Mouse (Mus musculus) embryo, embryonic 11.5 days (tissue): ENCODE results near the gene Hist2h4.
A peak's percentile ranks its signal among the peaks of the same experiment; 100 is the strongest.
"Not testable (repeated sequence)": the region's sequence is repeated elsewhere in the genome, so short reads cannot be mapped to it uniquely, and the experiment has no call there.

Experiments used
- DNase-seq: peaks from one replicate; pipeline ENCODE4 v3.0.0-alpha.2; 2012; ENCODE audit warnings: low read depth, low spot score

The Hist2h4 gene

DNA sequence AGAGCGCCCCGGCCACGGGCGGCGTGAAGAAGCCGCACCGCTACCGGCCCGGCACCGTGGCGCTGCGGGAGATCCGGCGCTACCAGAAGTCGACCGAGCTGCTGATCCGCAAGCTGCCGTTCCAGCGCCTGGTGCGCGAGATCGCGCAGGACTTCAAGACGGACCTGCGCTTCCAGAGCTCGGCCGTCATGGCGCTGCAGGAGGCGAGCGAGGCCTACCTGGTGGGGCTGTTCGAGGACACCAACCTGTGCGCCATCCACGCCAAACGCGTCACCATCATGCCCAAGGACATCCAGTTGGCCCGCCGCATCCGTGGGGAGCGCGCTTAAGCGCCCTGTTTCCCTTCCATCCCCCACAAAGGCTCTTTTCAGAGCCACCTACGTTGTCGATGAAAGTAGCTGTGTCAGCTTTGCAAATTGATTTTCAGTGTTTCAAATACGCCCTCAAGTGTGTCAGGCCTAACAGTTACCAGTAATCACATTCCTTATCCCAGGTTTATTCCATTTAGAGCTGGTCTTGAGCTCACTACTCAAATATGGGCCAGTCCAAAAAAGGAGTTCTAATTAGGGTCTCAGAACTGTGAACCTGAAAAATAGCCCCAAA is 5.8 kb upstream of the Hist2h4 start:
- not testable (repeated sequence) for DNase-seq

GRCm38 (mm10) chr3:96268051-96268775 is 5.1 kb upstream of the Hist2h4 start, which contains the start of gene Hist2h3b:
Gene Hist2h3b, plus strand, starts transcription at chr3:96268654.
- DNase-seq: peak; percentile 78

GRCm38 (mm10) chr3:96267541-96267940 is 4.4 kb upstream of the Hist2h4 start:
- no peak for DNase-seq

- DNase-seq: no peak
Observed at GRCm38 (mm10) chr3:96266132-96266710, 3.1 kb upstream of the Hist2h4 start.

DNA sequence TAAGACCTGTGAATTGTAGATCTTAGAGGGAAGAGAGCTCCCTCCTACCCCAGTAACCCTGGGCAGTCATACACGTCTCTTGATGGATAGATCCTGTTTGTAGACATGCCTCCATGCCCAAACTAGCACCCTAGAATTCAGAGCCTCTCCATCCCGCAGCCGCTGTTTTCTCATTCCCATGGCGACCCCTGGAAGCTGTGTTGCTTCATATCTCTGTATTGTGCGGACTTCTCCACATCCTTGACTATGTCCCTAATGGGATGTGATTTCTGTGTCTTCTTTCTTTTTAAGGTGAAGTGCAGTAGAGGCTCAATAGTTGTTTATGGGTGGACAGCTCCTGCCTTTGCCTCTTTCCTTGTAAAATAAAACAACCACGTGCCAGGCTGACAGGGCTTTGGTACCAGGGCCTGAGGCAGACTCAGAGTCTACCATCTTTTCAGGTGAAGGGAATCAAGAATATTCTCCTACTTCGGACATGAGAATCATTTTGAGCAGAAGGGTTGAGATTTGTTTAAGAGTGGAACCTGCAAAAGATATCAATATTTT is 1.4 kb upstream of the Hist2h4 start:
- no peak for DNase-seq

DNA sequence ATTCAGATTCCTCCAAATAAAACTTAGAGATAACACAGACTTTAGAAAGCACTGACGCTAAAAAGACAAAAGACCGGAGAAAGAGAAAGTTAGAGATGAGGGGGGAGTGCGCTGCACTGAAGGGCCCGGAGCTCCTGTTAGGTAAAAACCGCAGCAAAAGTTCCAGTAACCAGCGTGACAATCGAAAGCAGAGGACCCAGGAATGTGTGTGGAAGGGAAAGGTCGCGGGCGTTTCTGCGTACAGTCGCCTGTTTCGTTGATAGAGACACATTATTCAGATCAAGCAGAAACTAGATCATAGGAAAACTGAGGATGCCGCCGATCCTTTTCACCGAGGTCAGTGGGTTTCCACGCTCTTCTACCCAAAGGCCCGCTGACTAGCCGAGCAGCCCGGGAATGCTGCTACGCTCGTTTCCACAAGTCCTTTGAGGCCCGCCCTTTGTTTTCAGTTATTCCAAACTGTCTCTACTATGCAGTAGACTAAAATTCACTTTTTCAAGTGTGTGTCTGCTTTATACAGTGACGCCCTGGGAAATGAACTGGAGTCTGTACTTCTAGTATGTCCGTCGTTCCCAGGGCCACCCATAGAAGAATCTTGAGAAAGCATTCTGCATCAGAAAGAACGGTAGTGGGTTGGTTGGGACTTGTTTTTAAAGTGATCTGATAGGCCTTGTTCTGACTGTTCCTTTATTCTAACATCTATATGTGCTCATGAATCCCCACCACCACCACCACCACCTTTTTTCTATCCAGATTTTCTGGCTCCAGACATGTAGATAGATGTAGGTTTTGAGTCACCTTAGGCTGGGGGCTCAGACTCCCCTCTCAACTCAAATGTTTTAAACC is 670 bp upstream of the Hist2h4 start:
- no peak for DNase-seq

- DNase-seq: peak; percentile 64
Observed at GRCm38 (mm10) chr3:96262216-96262875, 765 bp downstream of the Hist2h4 start.

- DNase-seq: no peak
Observed at GRCm38 (mm10) chr3:96261623-96262022, 1.5 kb downstream of the Hist2h4 start.

DNA sequence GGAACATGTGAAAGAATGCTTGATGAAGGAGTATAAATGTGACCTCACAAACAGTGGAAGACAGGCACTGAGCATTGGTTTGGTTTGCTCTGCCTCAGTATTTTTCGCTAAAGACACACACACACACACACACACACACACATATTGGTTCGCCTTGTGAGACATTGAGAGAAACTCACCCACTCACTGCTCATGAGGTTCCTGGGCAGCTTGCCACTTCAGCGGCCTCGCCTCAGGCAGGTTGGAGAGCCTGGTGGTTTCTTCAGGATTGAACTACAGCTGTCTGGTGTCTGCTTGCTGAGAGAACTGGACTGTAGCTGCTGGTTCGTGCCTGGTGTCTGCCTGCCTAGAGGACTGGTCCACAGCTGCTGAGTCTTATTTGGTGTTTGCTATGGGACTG is 2.9 kb downstream of the Hist2h4 start:
- no peak for DNase-seq

DNA sequence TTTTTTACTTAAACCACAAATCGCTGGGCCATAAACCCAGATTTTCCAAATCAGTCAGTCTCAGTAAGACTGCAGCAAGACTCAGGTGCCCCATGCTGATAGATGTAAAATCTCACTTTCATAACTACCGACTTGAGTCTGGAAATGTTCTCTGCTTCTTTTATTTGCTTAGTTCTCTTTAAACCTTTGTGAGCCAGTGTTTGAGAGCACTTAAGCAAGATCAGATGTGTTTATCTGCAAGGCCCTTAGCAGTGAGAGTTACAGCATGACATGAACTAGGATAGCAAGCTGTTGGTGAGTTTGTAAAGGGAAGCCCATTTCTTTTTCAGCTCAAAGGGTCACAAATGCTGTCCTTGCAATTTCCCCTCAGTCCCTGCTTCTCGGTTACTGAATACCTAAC is 5.9 kb downstream of the Hist2h4 start:
- DNase-seq: no peak

DNA sequence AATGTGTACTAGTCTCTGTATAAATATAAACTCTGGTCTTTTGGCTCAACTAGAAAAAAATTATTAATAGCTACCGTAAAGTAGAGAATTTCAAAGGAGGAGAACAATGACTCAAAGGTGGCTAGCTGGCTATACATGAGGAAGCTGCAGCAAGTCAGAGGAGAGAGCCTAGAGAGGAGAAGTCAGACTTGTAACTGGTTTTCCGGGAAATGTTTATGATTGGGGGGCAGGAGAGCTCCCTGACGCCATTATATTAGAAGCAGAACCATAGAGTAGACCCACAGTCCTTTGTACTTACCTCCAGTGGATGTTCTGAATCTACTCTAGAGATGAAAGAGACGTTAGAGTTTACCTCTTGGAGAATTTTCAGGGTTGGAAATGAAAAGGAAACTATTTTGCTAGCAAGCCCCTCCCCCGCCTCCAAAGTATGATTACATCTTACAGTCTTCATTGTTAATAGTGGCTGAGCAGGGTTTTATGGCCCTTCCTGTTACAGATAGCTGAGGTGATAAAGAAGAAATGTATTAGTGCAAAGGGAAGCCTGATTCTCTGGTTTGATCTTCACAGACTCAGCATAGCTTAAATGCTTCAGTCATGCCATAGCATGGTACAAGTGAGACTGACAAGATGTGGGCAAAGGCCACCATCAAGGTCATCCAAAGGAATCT is 7.1 kb downstream of the Hist2h4 start:
- DNase-seq: no peak

DNA sequence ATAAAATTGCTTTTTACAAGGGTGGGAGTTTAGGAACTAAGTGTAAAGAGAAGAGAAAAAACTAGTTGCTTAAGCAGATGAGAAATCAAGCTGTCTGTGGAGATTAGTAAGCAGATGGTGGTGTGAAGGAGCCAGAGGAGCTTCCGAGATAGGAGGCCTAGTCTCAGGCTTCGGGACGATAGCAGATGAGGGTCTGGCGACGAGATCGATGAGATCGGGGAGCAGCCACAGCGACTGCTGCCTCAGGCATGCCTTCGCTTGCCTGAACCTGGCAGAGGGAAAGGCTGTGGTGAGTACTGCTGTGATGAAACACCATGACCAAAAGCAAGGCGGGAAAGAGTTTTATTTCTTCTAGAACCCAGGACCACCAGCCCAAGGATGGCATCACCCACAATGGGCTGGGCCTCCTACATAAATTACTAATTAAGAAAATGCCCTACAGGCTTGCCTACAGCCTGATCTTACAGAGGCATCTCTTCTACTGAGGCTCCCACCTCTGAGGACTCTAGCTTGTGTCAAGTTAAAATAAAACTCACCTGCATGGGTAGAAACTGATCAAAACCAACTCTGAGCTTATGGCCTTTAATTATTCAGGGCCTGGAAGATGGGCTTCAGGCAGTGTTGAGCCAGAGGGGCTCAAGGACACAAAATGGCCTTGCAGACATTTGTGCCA is 8.3 kb downstream of the Hist2h4 start:
- no peak for DNase-seq

- DNase-seq: no peak
Observed at GRCm38 (mm10) chr3:96251787-96252186, 11.3 kb downstream of the Hist2h4 start.

DNA sequence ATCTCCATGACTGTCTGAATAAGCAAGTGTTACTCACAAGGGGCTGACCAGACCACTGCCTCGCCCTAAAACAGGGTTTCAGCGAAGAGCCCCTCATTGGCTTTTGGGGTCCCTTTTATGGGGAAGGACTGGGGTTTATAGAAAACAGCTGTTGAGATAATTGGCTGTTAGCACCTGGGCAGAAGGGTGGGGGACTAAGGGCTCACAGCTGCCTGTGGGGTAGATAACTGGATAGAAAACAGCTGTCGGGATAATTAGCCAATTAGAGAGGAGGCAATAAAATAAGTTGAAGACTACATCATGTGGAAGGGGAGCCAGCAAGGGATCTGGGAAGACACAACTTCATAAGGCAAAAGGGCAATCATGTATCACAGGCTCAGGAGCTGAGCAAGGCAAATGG is 12.2 kb downstream of the Hist2h4 start:
- no peak for DNase-seq

DNA sequence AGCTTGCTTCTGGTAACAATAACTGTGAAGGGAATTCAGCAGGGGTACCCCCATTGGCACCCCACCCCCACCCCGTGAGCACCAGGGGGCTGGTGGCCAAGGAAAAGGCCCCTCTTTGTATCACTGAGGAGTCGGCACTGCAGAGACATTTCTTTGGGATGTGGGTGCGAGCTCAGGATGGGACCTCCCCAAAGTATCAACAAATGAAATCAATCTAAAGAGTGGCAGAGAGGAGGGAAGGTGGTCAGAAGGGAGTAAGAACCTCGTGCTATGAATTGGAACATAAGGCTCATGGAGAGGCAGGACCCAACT is 14.1 kb downstream of the Hist2h4 start:
- DNase-seq: no peak

GRCm38 (mm10) chr3:96248141-96249033 is 14.7 kb downstream of the Hist2h4 start:
- DNase-seq: no peak

DNA sequence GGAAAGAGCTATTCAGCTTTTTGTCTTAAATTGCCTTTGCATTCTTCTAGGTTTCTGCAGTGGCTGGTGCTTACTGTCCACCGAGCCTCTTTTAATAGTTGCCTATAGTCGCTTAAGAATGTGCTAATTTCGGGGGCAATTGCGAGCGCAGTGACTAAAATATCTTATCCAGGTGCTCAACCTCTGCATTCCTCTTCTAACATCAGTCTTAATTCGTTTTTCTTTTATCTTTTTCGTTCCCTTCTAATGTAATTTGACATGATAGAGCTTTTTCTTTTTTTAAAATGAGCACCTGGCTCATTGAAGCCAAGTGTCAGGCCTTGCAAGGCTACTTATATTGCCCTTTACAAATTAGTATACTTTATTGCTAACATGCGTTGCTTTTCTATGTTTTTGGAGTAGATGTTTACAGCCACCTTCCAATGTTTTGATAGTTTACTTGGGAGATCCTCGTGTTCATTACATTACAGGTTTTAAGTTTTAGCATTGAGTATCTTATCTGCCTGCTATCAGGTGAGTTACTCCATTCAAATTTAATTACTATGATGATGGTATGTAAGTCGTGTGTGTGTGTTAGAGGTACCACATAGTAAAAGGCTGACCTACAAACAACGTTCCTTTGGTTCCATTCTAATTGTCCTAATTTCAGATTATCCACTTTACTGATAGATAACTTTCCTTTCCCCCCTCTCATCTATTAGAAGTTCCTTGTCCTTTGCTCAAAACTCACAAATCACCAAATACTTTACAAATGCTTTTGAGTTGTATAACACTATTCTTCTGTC is 15.6 kb downstream of the Hist2h4 start:
- DNase-seq: no peak

- DNase-seq: not testable (repeated sequence)
Observed at GRCm38 (mm10) chr3:96246427-96246856, 16.7 kb downstream of the Hist2h4 start, which contains the start of gene Hist2h3c1. Gene Hist2h3c1, plus strand, starts transcription at chr3:96246685.
